9 mouse cellular contexts compared by ENCODE assay signal in genomic region chr2:130275649-130276048, GRCm38 (mm10). TPM values are rescaled to one million over a fixed set of nuclear protein-coding genes. Genes with fewer than 3 reads are reported as not detected.
DNase-seq lines count a peak whose midpoint lies in the region; ATAC-seq lines count a peak whose summit lies in the region.
"Had no signal": no experiment of that assay in that cellular context is flagged by ENCODE, and none has a peak within 500 bp of the region (broad histone marks: within the 10 kb centered on the region; RNA-seq: fewer than 3 reads in every experiment).

No protein-coding gene starts in this region.

- peak overlapping the region; percentile 88 for H3K4me2 ChIP-seq in embryonic facial prominence, embryonic 13.5 days
- H3K4me2 ChIP-seq in hindbrain, embryonic 15.5 days, result peak overlapping the region; percentile 86
- peak overlapping the region; percentile 90 for H3K4me2 ChIP-seq in liver, embryonic 12.5 days

- H3K27ac ChIP-seq in embryonic facial prominence, embryonic 13.5 days, result no peak overlapping the region
- no peak overlapping the region for H3K27ac ChIP-seq in hindbrain, embryonic 15.5 days (replicated peaks)
- H3K27ac ChIP-seq in liver, embryonic 12.5 days, result peak overlapping the region; percentile 91

- 42% methylated on average over 6 of the region's 6 CpGs for WGBS in embryonic facial prominence, embryonic 13.5 days
- 47% methylated on average over 6 of the region's 6 CpGs for WGBS in hindbrain, embryonic 15.5 days
- 15% methylated on average over 6 of the region's 6 CpGs for WGBS in liver, embryonic 12.5 days (ENCODE audit: insufficient replicate concordance)

- peaks cover 29% of the 10 kb centered on the region for H3K4me1 ChIP-seq in embryonic facial prominence, embryonic 13.5 days
- H3K4me1 ChIP-seq in hindbrain, embryonic 15.5 days (replicated peaks), result peaks cover 33% of the 10 kb centered on the region
- peaks cover 56% of the 10 kb centered on the region for H3K4me1 ChIP-seq in liver, embryonic 12.5 days

- H3K9ac ChIP-seq in embryonic facial prominence, embryonic 13.5 days, result peak overlapping the region; percentile 95; the same call in 1 of the 2 replicates
- H3K9ac ChIP-seq in hindbrain, embryonic 15.5 days, result no peak overlapping the region
- H3K9ac ChIP-seq in liver, embryonic 12.5 days, result peak overlapping the region; percentile 96

- H3K9me3 ChIP-seq in embryonic facial prominence, embryonic 13.5 days, result no peaks in the 10 kb centered on the region
- H3K9me3 ChIP-seq in hindbrain, embryonic 15.5 days, result no peaks in the 10 kb centered on the region
- no peaks in the 10 kb centered on the region for H3K9me3 ChIP-seq in liver, embryonic 12.5 days (replicated peaks)

- peaks cover 51% of the 10 kb centered on the region for H3K36me3 ChIP-seq in embryonic facial prominence, embryonic 13.5 days
- H3K36me3 ChIP-seq in hindbrain, embryonic 15.5 days, result peaks cover 49% of the 10 kb centered on the region
- H3K36me3 ChIP-seq in liver, embryonic 12.5 days, result peaks cover 57% of the 10 kb centered on the region

- no peaks in the 10 kb centered on the region for H3K27me3 ChIP-seq in embryonic facial prominence, embryonic 13.5 days
- H3K27me3 ChIP-seq in hindbrain, embryonic 15.5 days, result no peaks in the 10 kb centered on the region
- no peaks in the 10 kb centered on the region for H3K27me3 ChIP-seq in liver, embryonic 12.5 days (replicated peaks)

- peak; percentile 32 for DNase-seq in ovary, postnatal 14 days (ENCODE audit: low spot score)
- no peak for DNase-seq in ovary, postnatal 10 days (ENCODE audit: low spot score)
- DNase-seq in adrenal gland, adult 18-20 months (ENCODE audit: low spot score in 2 of 2), result peak; percentile 42 to 54
- DNase-seq in natural killer cell, adult 2 months (ENCODE audit: low spot score in 2 of 2), result peak; percentile 60 to 69
- DNase-seq in frontal cortex, postnatal 10 days (ENCODE audit: low spot score in 2 of 2), result no peak

- peak overlapping the region; percentile 90 for H3K4me3 ChIP-seq in embryonic facial prominence, embryonic 13.5 days
- H3K4me3 ChIP-seq in hindbrain, embryonic 15.5 days, result peak overlapping the region; percentile 97
- peak overlapping the region; percentile 97 for H3K4me3 ChIP-seq in liver, embryonic 12.5 days

- no peak for ATAC-seq in embryonic facial prominence, embryonic 13.5 days (ENCODE audit: insufficient number of reproducible peaks, insufficient read depth, low FRiP score, low TSS enrichment, low read depth)
- ATAC-seq in hindbrain, embryonic 15.5 days (ENCODE audit: low FRiP score, low read depth), result no peak
- ATAC-seq in liver, embryonic 12.5 days, result no peak

RNA-seq across cellular contexts. Expression of gene Nop56, which starts 1.4 kb away (rescaled TPM):
- 100 to 1,000 TPM; 118 to 134 TPM for total RNA-seq in adrenal gland, adult 18-20 months (2021)
- 300 and 333 TPM in 2 replicates for polyA plus RNA-seq in embryonic facial prominence, embryonic 13.5 days (2015; fragmentation: Nextera tagmentation; extraction: Ambion mirVana)
- polyA plus RNA-seq in hindbrain, embryonic 15.5 days (2015; fragmentation: Nextera tagmentation; extraction: Ambion mirVana), result 225 and 240 TPM in 2 replicates
- 377 and 389 TPM in 2 replicates for polyA plus RNA-seq in liver, embryonic 12.5 days (2016; fragmentation: Nextera tagmentation; extraction: Ambion mirVana)

RNA-seq across cellular contexts. Expression of gene Idh3b, which starts 8.7 kb away (rescaled TPM):
- 100 to 1,000 TPM; 406 to 739 TPM for total RNA-seq in adrenal gland, adult 18-20 months (2021)
- 151 and 158 TPM in 2 replicates for polyA plus RNA-seq in embryonic facial prominence, embryonic 13.5 days (2015; fragmentation: Nextera tagmentation; extraction: Ambion mirVana)
- 183 and 194 TPM in 2 replicates for polyA plus RNA-seq in hindbrain, embryonic 15.5 days (2015; fragmentation: Nextera tagmentation; extraction: Ambion mirVana)
- polyA plus RNA-seq in liver, embryonic 12.5 days (2016; fragmentation: Nextera tagmentation; extraction: Ambion mirVana), result 123 and 127 TPM in 2 replicates

RNA-seq across cellular contexts. Expression of gene Ebf4, which starts 19.3 kb away (rescaled TPM):
- 1 to 10 TPM; 3.7 to 4.4 TPM for total RNA-seq in adrenal gland, adult 18-20 months (2021)
- polyA plus RNA-seq in embryonic facial prominence, embryonic 13.5 days (2015; fragmentation: Nextera tagmentation; extraction: Ambion mirVana), result 3.9 and 4.8 TPM in 2 replicates
- polyA plus RNA-seq in hindbrain, embryonic 15.5 days (2015; fragmentation: Nextera tagmentation; extraction: Ambion mirVana), result 7.0 and 7.5 TPM in 2 replicates
- 0.41 and 0.61 TPM in 2 replicates for polyA plus RNA-seq in liver, embryonic 12.5 days (2016; fragmentation: Nextera tagmentation; extraction: Ambion mirVana)
- total RNA-seq: hematopoietic stem cell, adult 5-6 weeks had no signal

Comparison
In these comparisons a context has a peak if more than half of its experiments do, and no peak if none do; other contexts are left out.
1. DNase-seq: peak in ovary, postnatal 14 days (single experiment), adrenal gland, adult 18-20 months (2 of 2) and natural killer cell, adult 2 months (2 of 2); none in ovary, postnatal 10 days (single experiment) and frontal cortex, postnatal 10 days (0 of 2).
2. Peak in every context shown above with its lines, with median percentiles within 50 percentile points of each other: H3K4me2 ChIP-seq and H3K4me3 ChIP-seq.